Mouse (Mus musculus): ENCODE measurements at regions not wholly inside any gene's neighbourhood (a gene's known extent, or its start where the extent isn't known, plus 50 kb on each side); places are given as distances from the start of the nearest gene placed in this dataset.

GRCm38 (mm10) chr10:124603061-124603460 is 786.2 kb downstream of the Slc16a7 start:
- no peak for DNase-seq

DNA sequence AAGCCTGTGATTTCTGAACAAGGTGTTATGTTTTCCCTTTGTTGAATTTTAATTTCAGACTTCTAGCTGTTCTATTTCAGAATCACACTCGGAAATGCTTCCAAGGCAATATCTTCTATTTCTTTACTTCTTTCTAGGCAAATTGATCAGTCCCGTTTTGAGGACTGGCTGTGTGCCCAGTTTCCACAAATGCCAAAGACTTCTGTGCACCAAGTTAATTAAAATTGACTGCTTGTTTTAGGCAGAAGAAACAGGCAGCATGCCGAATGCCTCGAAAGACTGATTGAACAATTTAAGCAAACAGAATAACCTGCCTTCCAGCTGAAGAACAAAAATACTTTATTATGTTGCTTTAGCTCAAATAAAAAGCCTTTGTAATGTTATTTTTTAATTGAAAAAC is 818.5 kb downstream of the Slc16a7 start:
- DNase-seq: peak; percentile 66

DNA sequence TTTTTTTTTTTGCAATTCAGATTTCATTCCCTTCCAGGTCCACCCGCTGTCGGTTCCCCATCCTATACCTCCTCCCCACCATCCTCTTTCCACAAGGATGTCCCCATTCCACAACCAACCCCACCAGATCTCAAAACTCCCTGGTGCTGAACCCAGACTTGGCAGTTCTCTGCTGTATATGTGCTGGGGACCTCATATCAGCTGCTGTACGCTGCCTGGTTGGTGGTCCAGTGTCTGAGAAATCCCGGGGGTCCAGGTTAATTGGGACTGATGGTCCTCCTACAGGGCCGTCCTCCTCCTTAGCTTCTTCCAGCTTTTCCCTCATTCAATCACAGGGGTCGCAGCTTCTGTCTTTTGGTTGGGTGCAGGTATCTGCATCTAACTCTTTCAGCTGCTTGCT is 825.6 kb downstream of the Slc16a7 start:
- DNase-seq: no peak

DNA sequence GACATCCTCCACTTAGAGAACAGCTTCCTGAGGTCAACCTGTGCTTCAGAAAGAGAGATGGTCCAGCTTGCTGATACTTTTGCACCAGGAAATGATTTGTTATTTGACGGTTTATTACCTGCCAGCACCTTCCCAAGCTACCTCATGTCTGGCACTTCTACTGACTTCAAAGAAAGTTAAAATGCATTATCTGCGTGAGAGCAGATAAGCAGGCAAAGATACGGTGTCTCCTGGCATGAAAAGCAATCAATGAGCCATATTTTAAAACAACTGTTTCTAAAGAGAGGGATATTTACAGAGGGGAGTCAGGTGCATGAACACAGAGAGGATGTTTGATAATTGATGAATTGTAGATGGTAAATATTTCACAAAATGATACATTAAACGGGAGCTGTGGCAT is 861.1 kb downstream of the Slc16a7 start:
- no peak for DNase-seq

All from layer of hippocampus, adult 9-11 months (tissue).